Mouse (Mus musculus): ENCODE measurements around the gene Gas7. TPM values are rescaled to one million over a fixed set of nuclear protein-coding genes. Genes with fewer than 3 reads are reported as not detected.
A peak's percentile ranks its signal among the peaks of the same experiment; 100 is the strongest.

Gene Gas7
- total RNA-seq, 2 experiments from 2014 or later: 21.3 to 22.2 TPM

DNA sequence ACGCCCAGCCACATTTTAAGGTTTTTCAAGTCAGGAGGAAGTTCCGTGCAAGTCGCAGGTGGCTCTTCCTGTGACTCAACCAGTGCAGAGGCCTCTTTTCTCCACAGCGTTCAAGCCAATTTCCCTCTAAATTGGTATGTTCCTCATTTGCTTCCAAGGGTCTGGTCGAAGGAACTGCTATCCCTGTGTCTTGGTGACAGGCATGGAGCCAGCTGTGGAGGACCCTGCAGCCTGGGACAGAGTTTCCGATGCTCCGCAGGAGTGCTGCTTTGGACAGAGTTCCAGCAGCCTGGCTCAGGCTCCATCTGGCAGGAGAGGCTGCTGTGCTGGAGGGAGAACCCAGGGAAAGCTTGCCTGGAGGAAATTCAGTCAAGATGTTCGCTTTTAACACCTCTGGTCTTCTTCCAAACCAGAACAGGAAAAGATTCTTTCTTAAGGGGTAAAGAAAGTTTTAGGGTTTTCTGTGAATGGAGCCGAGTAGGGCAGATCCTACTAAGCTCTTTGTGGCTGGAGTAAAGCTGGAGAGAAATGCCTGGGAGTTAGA, 27.1 kb downstream of the Gas7 start:
- DNase-seq: peak; percentile 78 to 79
- intact Hi-C loops (cut with DNase I): no loop called here

DNA sequence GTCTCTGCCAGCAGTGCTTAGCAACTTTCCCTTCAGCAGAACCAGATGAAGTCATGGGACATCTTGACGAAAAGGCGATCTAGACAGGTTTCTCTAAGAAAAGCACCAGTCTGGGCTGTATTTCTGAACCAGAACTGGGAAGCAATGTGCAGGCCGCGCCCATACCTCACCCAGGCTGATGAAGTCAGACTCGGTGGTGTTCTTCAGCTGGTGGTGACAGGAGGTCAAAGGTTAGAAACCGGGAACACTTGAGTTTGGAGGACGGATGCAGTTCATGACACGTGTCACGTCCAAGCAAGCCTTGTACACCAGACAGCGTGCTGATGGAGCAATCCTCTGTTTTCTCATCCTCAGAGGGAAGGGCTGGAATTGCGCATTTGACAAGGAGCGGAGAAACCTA, 32.9 kb downstream of the Gas7 start:
- DNase-seq: no peak
- intact Hi-C loops (cut with DNase I): no loop called here

DNA sequence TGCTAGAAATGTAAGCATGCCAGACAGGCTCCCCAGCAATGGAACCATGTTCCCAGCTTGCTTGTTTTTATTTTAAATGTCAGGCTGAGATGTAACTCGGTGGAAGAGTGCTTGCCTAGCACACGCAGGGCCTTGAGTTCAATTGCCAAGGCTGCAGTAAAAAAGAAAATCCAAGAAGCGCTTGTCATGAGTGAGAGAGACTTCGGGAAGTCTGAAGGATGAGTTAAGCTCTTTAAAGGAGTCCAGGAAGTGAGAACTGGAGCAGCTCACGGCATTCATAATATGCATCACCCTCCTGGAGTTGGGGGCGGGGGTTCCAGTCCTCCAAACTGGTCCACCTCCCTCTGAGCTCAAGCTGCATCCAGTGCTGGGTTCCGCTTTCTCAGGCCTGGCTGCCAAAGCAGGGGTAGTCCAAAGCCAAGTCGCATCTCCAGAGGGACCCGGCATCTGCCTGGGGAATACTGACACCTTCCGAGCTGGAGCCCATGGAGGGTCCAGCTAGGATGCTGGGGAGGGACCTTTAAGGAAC, 34.5 kb downstream of the Gas7 start:
- intact Hi-C loops (cut with DNase I): no loop called here
- peak in 1 of 2 experiments; percentile 18 for DNase-seq

DNA sequence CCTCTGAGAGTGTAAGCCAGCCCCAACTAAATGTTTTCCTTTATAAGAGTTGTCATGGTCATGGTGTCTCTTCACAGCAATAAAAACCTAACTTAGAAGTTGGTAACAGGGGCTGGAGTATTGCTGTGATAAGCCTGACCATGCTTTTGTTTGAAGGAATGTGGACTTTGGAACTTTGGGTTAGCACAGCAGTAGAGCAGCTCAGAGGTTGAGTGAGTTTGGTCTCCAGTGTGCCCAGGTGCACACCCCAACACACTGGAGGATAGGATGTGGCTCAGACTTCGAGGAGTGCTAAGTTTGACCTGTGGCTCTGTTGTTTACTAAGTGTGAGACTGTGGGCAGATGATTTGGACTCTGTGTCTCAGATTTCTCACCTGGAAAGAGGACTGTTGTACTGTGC, 41.6 kb downstream of the Gas7 start:
- DNase-seq: no peak
- intact Hi-C loops (cut with DNase I): no loop called here

DNA sequence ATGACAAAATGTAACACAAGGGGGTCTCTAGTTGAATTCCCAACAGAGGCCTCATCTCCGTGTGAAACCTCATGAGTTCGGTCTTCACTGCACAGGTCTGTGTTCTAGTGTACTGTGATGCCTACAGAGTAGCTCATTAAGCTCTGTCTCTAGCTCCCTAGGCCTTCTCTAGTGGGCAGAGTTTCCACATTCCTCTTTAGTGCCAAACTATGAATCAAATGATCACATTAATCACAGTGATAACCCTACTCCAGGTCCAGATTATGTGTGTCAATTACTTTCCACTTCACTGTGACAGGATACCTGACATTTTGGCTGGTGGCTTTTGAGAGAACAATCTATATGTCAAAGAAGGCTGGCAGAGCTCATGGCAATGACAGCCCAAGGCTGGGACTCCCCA, 44.9 kb downstream of the Gas7 start:
- no peak for DNase-seq
- intact Hi-C loops (cut with DNase I): no loop called here

DNA sequence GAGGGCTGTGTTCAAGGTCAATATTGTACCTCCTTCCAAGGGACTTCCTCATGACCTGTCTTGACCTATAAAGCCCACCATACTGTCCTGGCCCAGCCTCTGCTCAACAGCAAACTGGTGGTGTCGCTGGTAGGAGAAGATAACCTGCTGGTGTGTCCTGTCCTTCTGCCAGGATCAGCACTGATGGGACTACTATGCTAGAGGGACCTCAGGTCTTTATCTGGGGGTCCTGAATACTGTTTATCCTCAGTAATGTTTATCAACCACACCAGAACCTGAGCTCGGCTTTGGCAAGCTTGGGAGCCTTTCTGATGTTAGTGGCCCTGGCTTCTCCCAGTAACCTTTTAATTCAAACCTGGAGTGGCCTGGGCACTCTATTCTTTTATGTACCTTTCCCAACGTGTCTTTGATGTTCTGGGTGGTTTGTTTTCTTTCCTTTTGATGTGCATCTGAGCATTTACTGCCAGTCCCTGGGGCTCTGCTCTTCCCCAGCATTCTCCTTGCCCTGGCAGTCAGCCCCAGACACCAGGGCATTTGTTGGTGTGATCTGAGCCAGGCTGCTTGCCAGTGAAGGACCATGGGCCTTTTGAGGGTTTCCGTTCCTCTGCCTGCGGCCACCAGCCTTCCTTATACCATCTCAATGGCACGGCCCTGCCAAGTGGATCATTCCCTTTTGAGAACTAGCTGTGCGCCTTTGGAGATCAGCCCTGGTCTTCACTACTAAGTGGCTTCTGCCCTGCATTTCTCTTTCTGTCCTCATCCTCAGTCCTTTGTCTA, 46.4 kb downstream of the Gas7 start:
- no peak for DNase-seq
- intact Hi-C loops (cut with DNase I): no loop called here

DNA sequence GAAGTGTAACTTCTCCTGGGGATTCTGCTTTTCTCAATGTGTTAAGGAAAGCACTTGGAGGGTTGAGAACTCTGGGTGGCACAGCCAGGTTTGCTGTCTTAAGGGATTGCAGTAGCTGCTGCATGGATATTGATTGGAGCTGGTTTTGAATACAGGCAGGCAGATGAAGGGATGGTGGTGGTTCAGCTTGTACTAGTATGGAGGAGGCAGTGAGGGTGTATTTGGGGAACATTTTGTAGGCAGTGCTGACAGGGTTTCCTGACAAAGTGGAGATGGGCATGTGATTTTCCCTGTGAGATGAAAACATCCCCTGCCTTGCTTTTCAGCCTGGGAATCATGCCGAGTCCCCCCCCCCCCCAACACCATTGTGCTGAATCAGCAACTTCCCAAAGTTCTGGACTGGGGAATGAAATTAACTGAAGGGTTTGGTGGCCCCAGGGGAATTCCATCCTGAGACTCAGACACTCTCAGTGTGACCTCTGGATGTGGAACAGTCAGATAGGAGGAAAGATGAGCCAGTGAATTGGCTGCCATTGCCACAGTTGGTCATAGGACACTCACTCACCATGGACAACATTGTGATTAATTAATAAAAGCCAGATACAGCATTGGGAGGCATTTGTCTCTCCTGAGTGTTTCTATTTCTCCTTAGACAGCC, 54.1 kb downstream of the Gas7 start:
- DNase-seq: no peak
- intact Hi-C loops (cut with DNase I): no loop called here

DNA sequence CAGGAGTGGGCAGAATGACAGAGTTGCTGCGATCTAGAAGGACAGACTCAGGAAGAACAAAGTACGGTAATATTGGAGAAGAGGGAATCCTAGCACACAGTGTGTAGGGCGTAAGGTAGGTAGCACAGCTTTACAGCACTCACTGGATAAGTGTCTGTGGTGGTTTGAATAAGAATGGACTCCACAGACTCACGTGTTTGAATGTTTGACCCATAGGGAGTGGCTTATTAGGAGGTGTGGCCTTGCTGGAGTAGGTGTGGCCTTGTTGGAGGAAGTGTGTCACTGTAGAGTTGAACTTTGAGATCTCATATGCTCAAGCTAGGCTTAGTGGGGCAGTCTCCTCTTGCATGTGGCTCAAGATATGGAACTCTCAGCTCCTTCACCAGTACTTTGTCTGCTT, 55.6 kb downstream of the Gas7 start:
- intact Hi-C loops (cut with DNase I): no loop called here
- DNase-seq: no peak

DNA sequence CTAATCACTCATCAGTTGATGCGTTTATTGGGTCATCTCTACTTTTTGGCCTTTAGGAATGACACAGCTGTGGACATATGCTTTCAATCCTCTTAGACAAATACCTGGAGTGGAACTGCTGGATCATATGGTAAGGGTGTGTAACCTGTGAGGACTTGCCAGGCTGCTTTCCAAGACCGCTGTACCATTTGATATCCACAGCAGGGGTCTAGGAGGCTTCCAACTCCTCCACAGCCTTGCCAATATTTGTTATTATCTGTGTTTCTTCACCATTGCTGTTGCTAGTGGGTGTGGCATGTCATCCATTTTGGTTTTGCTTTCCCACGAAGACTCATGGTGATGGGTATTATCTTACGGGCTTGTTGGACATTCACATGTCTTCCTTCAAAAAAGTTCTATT, 57.8 kb downstream of the Gas7 start:
- no peak for DNase-seq
- intact Hi-C loops (cut with DNase I): no loop called here

DNA sequence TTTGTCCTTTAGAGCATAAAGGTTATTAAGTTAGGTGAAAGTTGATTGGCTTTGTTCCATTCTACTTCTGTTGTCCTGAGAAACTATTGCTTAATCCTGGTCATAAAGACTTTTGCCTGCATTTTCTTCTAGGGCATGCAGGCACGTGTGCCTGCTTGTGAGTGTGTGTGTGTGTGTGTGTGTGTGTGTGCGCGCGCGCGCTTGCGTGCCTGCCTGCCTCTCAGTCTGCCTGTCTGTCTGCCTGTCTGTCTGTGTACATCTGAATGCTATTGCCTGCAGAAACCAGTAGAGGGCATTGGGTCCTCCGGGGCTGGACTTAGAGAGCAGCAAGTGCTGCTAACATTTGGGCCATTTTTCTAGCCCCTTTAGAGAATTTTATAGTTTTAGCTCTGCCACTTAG, 59.2 kb downstream of the Gas7 start:
- intact Hi-C loops (cut with DNase I): loop anchor here (1.0 kb wide), 1 partner anchor 133 kb away; no protein-coding TSS in a partner anchor
- DNase-seq: no peak

DNA sequence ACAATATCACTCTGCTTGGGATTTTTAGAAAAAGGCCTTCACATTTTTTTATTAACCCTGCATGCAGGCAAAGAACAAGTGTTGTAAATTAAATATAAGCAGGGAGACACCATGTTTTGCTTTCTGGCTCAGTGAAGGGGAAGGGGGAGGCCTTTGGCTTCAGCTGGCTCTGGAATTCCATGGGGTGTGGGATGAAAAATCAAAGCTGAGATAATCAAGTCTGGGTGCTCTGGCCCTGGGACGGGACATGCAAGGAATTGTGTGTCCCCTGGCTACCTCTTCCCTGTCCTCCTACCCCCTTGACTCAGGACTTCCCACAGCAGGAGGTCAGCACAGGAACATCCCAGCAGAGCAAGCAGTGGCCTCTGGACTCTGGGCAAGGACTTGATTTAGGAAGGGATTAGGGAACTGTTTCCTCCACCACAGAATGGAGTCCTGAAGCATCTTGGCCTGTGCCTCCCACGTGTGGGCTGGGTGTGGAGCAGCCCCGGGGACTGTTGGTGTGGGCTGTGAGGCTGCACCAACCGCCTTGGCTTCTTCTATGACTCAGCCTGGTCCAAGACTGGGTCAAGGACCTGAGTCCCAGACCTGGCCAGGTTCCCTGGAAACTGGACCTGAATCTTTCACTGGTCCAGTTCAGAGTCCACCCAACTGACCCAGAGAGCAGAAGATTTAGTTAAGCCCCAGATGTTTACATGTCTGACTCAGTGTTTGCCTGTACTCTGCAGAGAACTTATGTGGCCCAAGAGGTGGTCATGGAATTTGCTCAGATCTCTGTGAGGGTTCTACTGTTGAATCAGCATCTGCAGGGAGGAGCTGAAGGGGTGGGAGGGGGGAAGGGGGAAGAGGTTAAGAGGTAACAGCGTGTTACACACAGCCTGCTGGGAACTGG, 60.0 kb downstream of the Gas7 start:
- intact Hi-C loops (cut with DNase I): no loop called here
- DNase-seq: no peak

DNA sequence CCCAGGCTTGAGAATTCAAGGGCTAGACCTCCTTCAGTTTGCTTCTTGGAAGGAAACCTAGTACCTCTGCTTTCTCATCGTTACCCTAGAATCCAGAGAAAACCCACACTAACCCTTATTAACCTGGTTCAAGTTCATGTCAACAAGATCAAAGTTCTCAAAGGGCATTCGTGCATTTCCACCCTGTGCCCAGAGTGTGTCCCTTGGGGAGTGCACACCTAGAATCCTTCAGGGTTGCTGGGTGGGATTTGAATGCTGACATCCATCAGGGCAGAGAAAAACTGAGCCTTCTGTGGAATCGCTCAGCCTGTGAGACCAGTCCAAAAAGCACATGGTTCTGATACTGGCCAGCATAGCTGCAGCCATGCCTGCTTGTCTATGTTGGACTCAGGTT, 60.7 kb downstream of the Gas7 start:
- intact Hi-C loops (cut with DNase I): no loop called here

DNA sequence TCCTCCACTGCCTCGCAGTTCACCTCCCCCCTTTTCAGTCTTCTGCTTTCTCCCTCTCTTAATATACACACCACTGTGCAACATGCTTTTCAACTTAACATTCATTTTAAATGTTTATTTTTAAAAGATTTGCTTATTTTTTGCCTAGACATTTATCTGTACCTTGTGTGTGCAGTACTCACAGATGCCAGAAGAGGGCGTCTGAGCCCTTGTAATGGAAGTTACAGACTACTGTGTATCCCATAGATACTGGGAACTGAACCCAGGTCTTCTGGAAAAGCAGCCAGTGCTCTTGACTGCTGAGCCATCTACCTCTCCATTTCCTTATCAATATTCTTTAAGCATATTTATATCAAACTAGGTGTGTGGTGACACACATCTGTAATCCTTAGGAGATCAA, 62.5 kb downstream of the Gas7 start:
- intact Hi-C loops (cut with DNase I): no loop called here
- DNase-seq: no peak

More for the DNA sequence above, 60.7 kb downstream of the Gas7 start:
- DNase-seq: no peak

DNA sequence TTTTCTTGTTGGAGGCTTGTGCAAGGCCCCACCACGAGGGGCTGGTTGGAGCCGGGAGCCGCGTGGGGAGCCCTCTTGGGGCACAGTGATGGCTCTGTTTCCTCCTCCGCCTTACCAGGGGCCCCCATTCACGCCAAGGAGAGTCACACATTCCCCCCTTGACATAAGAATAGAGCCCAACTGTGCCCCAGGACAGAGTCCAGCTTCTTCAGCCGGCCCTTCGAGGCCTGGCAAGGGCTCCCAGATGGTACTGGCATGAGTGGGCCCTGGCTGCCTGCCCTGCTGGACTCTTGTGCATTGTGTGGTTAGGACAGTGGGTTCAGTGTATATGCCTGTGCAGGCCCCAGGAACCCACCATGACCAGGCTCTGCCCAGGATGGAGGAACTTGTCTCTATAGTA, 63.7 kb downstream of the Gas7 start:
- intact Hi-C loops (cut with DNase I): no loop called here
- DNase-seq: no peak

DNA sequence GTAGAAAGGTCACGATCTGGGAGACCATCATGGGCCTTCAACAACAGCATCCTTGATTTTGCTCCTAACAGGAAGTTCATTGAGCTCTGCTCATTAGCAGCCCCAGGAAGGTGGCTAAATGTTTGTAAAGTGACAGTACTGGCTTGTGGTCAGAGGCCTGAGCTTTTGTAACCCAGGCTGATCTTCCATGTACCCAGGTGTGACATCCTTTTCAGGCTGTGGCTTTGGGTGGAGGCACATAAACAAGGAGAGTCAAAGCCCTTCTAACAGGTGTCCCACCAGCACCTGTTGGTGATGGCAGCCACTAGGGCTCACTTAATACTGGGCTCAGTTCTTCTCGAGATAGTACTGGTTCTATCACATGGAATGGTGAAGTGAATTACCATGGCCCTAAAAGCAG, 67.4 kb downstream of the Gas7 start:
- intact Hi-C loops (cut with DNase I): no loop called here
- DNase-seq: no peak

DNA sequence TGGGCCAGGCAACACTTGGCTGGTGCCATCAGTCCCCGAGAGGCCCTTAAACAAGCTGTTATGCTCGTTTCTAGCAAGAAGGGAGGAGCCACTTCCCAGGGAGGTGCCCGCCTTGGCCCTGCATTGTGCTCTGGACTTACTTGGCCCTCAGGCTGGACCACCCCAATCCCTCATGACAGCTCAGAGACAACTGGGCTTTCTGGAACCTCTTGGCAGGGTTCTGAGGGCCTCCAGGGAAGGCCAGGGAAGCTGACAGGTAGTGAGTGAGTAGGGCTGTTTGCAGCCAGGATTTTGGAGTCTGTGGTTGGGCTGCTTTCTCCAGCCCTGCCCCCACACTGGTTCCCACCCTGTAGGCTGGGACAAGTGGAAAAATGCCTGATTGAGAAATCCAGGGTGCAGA, 68.6 kb downstream of the Gas7 start:
- peak; percentile 64 to 70 for DNase-seq
- intact Hi-C loops (cut with DNase I): no loop called here

DNA sequence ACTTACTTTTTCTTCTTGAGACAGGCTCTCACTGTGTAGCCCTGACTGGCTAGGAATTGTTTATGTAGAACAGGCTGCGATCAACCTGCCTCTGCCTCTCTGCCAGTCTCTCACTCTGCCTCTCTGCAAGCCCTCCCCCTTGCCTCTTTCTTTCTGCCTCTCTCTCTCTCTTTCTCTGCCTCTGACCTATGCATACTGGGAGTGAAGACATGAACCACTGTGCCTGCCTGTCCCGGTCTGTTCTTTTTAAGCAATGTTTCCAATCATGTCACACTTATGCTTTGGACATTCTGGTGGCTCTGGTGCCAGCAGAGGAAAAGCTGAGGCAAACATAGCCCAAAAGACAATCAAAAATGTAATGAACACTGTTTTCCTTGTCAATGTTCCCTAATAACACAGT, 69.5 kb downstream of the Gas7 start:
- intact Hi-C loops (cut with DNase I): no loop called here

DNA sequence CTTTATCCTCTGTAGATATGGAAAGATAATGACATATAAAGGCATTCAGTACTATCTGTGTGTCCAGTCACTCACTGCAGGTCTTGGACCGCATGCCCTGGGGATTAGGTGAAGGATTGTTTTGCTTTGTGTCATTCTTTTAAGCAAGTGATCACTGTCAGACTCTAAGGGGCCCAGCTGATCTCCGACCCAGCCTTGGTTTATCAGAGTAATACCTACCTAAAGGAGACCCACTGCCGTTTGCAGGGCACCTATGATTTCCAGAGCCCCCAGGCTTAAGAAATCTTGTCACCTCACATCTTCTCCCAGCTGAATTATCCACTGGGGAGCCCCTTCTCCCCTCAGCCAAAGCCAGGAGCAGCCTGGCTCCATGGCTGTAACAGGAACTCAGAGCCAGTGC, 70.6 kb downstream of the Gas7 start:
- intact Hi-C loops (cut with DNase I): no loop called here

More for the DNA sequence above, 69.5 kb downstream of the Gas7 start:
- DNase-seq: no peak

DNA sequence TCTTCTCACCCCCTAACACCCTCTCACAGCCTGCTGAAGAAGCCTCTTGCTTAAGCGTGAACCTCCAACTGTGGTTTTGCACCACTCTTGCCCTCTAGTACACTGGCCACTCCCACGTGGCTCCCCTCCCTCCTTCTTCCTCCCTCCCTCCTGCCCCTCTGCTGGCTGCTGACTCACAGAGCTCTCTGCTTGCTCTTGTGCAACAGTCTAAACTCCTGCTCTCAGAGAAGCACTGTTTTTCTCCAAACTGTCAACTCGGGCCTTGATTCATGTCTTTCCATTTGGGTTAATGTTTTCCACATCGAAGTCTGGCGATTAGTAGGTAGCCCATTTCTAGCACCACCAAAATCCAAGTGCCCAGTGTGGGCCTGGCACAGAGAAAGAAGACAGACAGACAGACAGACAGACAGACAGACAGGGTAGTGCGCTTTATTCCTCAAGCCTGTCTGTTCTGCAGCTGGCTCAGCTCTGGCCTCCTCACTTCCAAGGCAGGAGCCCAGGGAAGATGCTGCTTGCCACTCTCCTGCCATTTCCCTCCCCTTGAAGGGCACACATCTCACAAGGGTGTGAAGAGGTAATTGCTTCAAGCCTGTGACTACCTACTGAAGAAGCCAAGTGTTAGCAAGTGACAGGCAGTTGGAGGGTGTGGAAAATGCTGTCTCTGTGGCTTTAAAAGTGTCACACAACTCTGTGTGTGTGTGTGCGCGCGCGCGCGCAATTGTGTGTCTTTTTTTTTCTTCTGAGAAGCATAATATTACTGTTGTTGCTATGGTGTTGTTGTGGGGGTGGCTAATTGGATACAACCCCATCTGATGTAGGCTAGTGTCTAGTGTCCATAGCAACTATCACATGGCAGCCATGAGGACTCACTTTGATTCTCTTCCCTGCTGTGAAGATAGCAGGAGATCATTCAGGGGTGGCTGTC, 71.6 kb downstream of the Gas7 start:
- peak; percentile 64 to 66 for DNase-seq
- intact Hi-C loops (cut with DNase I): no loop called here

More for the DNA sequence above, 70.6 kb downstream of the Gas7 start:
- DNase-seq: no peak

DNA sequence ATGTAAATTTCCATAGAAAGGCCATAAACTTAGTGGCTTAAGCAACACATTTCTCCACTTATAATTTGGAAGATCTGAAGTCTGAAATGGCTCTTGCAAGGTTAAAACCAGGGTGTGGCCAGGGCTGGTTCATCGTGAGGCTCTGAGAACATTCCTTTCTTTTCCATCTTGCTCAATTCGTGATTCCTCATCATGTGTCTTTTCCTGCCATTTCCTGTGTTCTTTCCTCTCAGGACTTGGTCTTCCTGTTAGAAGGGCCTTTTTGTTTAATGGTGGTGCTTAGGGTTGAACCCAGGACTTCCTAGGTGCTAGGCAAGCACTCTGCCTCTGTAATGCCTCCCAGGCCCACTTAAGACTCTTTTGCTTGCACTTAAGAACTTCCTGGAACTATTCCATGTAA, 76.0 kb downstream of the Gas7 start:
- DNase-seq: no peak
- intact Hi-C loops (cut with DNase I): no loop called here

Measured in heart, postnatal 10 days (tissue).